Mouse (Mus musculus): ENCODE results near the gene Rag2.

DNA sequence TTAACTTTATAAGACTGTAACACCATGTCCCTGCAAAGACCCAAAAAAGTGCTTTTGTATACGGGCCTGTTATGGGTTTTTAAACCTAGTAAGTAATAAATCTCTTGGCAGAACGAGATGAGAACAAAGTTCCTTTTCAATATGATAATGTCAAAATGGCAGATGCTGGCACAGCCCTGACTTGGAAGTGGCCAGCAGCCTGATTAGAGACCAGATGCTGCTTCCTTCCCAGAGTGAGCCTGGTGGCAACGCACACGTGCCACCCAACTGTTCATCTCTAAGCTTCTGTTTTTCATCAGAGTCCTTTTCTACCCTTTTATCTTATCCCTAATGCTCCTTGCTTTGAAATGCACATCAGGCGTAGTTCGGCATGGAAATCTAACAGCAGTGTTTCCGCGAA is 33.2 kb upstream of the Rag2 start:
- TF ChIP-seq CTCF (IDR thresholded peaks at IDR 0.05) (no peak), EP300 (IDR thresholded peaks at IDR 0.05) (no peak)
